Mouse (Mus musculus): ENCODE data around the gene Lrfn3.

The Lrfn3 gene

GRCm38 (mm10) chr7:30314721-30315155 is 47.8 kb downstream of the Lrfn3 start, which contains the start of gene Syne4:
Syne4 (plus strand) TSS chr7:30314807.
- no peak for DNase-seq (ENCODE audit: low spot score in 2 of 2)

- no peak for DNase-seq (ENCODE audit: low spot score in 2 of 2)
Measured at GRCm38 (mm10) chr7:30313666-30314320, 48.8 kb downstream of the Lrfn3 start.

GRCm38 (mm10) chr7:30310136-30310535 is 52.4 kb downstream of the Lrfn3 start:
- no peak for DNase-seq (ENCODE audit: low spot score in 2 of 2)

- no peak for DNase-seq (ENCODE audit: low spot score in 2 of 2)
Measured at GRCm38 (mm10) chr7:30309395-30310129, 53.0 kb downstream of the Lrfn3 start.

GRCm38 (mm10) chr7:30308076-30309005 is 54.2 kb downstream of the Lrfn3 start, which contains the start of gene Alkbh6:
Alkbh6 (plus strand) TSS chr7:30308717.
- DNase-seq (ENCODE audit: low spot score in 2 of 2): peak; percentile 94 to 97

- DNase-seq (ENCODE audit: low spot score in 2 of 2): no peak
Measured at GRCm38 (mm10) chr7:30306083-30306779, 56.3 kb downstream of the Lrfn3 start.

All from frontal cortex, postnatal 36 days (tissue).